Mouse (Mus musculus): ENCODE measurements around the gene Gja5. TPM values are rescaled to one million over a fixed set of nuclear protein-coding genes. Genes with fewer than 3 reads are reported as not detected.

Gja5 gene
- polyA plus RNA-seq, 1 experiment from 2014 or later: 3.1 TPM

DNA sequence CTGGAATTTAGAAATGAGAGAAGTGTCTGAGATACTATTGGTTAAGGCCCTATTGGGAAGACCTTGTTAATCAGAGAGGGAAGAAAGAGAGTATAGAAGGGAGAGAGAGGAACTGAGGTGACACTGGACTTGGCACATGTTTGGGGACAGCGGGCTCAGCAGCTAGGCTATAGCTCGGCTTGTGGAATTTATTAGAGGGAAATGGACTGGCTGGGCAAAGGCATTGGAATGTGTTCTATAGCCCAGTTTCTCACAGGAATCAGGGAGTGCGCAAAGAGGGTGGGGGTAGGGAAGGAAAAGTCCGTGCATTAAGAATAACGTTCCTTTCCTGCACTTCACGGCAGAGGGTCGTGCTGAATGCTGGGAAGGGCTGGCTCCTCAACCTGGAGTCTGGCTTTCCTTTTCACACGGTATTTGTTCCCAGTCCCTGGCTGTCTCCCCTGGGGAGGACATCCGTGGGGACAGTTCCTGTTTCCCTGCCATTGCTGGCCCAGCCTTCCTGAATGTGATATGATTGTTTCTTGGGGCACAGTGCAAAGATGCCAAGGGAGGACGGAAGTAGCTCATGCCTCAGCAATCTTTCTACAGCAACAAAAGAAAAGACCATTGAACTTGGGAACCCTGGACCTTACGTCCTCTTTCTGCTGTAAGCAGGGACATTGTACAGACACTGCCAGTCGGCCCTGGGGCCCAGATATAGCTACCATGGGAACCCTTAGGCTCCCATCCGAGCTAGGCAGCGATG lies 49.2 kb downstream of the Gja5 start:
- no peak overlapping the region for H3K4me2 ChIP-seq
- H3K9me3 ChIP-seq (ENCODE audit: control insufficient read depth, low read length): no peaks in the 10 kb centered on the region
- ATAC-seq (ENCODE audit: low FRiP score) (no peak), DNase-seq (ENCODE audit: low spot score, missing footprints) (no peak)
- no peak overlapping the region for H3K9ac ChIP-seq (ENCODE audit: low read length)
- no peaks in the 10 kb centered on the region for H3K4me1 ChIP-seq (ENCODE audit: control insufficient read depth, insufficient read depth, low read length)
- 63% methylated on average over 14 of the region's 14 CpGs for WGBS
- no peaks in the 10 kb centered on the region for H3K36me3 ChIP-seq (ENCODE audit: control insufficient read depth, insufficient read depth, low read length)
- no peaks in the 10 kb centered on the region for H3K27me3 ChIP-seq (ENCODE audit: control insufficient read depth, insufficient read depth, low read length)
- H3K27ac ChIP-seq (ENCODE audit: low read depth, low read length): no peak overlapping the region
- no peak overlapping the region for H3K4me3 ChIP-seq (ENCODE audit: low read depth, low read length)

DNA sequence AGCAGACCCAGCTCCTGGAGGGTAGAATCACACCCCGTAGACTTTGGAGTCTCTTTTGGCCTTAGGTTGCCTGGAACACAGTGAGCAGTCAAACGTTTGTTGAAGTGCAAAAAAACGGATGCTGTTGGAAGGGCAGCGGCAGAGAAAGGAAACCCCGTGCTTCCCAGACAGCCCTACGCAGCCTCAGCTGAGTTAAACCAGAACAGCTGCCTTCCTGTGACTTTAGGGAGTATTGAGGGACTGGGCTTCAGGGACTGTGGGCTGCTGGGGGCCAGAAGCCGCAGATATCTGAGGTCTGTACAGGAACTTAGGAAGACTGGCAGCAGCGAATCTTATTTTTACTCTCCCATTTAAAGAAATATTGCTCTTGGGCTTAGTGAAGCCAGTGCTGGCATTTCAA lies 56.1 kb downstream of the Gja5 start:
- ATAC-seq (ENCODE audit: low FRiP score) (no peak), DNase-seq (ENCODE audit: low spot score, missing footprints) (no peak)
- Histone ChIP-seq H3K4me2 (no peak overlapping the region), H3K4me3 (ENCODE audit: low read depth, low read length) (no peak overlapping the region), H3K27ac (ENCODE audit: low read depth, low read length) (no peak overlapping the region), H3K4me1 (ENCODE audit: control insufficient read depth, insufficient read depth, low read length) (peaks cover 5% of the 10 kb centered on the region; the same call in 1 of the 2 replicates), H3K9me3 (ENCODE audit: control insufficient read depth, low read length) (no peaks in the 10 kb centered on the region), H3K36me3 (ENCODE audit: control insufficient read depth, insufficient read depth, low read length) (no peaks in the 10 kb centered on the region), H3K9ac (ENCODE audit: low read length) (no peak overlapping the region), H3K27me3 (ENCODE audit: control insufficient read depth, insufficient read depth, low read length) (no peaks in the 10 kb centered on the region)
- WGBS: 58% methylated on average over 8 of the region's 8 CpGs

DNA sequence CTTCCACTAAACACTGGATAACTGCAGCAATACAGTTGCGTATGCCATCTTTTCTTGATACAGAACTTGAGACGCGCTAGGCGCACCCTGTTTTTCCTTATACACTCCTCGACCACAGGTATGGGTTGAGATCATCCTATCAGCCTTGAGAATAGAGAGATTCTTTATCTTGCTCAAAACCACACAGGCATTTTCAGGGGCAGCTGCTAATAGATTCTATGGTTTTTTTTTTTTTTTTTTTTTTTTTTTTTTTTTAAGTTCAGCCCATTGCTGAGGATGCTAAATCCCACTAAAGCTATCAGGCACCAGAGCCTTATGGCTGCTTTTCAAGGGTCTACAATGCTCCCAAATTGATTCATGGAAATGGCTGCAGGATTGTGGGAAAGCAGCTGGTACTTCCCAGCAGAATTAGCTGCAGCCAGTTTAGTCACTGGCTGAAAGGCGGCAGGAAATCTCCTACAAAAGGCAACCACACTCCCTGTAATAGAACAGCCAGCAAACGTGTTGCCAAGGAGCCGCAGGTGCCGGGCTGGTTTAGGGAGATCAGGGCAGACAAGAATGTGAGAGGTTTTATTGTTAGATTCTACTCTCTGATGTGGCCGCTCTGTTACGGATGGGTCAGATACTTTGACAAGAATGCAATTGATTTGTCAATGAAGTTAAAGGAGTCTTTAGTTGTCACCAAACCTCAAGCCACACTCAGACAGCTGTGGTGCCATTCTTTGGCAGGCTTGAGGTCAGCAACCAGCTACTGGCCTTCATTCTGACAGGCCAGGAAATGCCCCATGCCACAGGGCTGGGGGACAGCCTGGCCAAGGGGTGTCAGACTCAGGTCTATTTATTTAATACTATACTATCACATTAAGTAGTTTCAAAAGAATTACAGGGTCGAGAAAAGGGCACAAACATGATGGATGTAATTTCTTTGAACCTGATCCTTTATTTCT lies 58.9 kb downstream of the Gja5 start:
- Histone ChIP-seq H3K27me3 (ENCODE audit: control insufficient read depth, insufficient read depth, low read length) (no peaks in the 10 kb centered on the region), H3K4me1 (ENCODE audit: control insufficient read depth, insufficient read depth, low read length) (peaks cover 5% of the 10 kb centered on the region; the same call in 1 of the 2 replicates), H3K27ac (ENCODE audit: low read depth, low read length) (no peak overlapping the region), H3K9me3 (ENCODE audit: control insufficient read depth, low read length) (no peaks in the 10 kb centered on the region), H3K4me2 (no peak overlapping the region), H3K9ac (ENCODE audit: low read length) (no peak overlapping the region), H3K36me3 (ENCODE audit: control insufficient read depth, insufficient read depth, low read length) (no peaks in the 10 kb centered on the region), H3K4me3 (ENCODE audit: low read depth, low read length) (no peak overlapping the region)
- ATAC-seq (ENCODE audit: low FRiP score): peak; percentile 75
- 47% methylated on average over 12 of the region's 12 CpGs for WGBS
- peak; percentile 89 for DNase-seq (ENCODE audit: low spot score, missing footprints)

DNA sequence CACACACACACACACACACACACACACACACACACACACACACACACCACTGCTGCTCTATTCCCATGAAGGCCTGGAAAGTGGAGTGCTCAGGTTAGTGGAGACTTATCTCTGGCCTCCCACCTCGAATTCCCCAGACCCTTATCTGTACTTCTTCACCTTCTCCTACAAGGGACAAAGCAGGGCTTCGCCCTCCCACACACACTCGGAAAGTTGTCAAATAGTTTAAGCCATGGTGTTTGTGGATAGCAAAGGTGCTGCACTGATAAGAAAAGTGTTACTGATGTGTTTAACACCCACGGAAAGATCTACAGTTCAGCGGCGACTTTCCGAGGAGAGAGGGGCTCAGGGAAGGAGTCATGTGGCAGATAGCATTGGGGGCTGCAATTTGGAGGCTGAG lies 66.5 kb downstream of the Gja5 start:
- Histone ChIP-seq H3K27me3 (ENCODE audit: control insufficient read depth, insufficient read depth, low read length) (no peaks in the 10 kb centered on the region), H3K9ac (ENCODE audit: low read length) (no peak overlapping the region), H3K4me1 (ENCODE audit: control insufficient read depth, insufficient read depth, low read length) (no peaks in the 10 kb centered on the region), H3K9me3 (ENCODE audit: control insufficient read depth, low read length) (no peaks in the 10 kb centered on the region), H3K4me3 (ENCODE audit: low read depth, low read length) (no peak overlapping the region), H3K36me3 (ENCODE audit: control insufficient read depth, insufficient read depth, low read length) (no peaks in the 10 kb centered on the region), H3K4me2 (no peak overlapping the region), H3K27ac (ENCODE audit: low read depth, low read length) (no peak overlapping the region)
- 74% methylated on average over 7 of the region's 7 CpGs for WGBS
- DNase-seq (ENCODE audit: low spot score, missing footprints) (no peak), ATAC-seq (ENCODE audit: low FRiP score) (no peak)

DNA sequence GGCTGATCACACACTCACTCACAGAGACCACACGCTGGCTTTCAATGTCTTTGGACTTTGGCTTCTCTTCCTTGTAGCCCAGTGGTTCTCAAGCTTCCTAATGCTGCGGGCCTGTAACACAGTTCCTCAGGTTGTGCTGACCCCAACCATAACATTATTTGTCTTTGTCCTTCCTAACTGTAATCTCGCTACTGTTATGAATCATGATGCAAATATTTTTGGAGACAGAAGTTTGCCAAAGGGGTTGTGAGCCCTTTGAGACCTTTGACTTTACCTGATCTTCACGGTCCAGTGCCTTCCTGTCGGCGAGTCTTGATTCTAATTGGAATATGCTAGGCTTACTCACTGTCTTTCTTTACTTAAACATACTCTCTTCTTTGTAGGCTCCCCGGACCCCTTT lies 70.0 kb downstream of the Gja5 start:
- no peak overlapping the region for H3K9ac ChIP-seq (ENCODE audit: low read length)
- H3K27ac ChIP-seq (ENCODE audit: low read depth, low read length): no peak overlapping the region
- H3K4me2 ChIP-seq: no peak overlapping the region
- H3K36me3 ChIP-seq (ENCODE audit: control insufficient read depth, insufficient read depth, low read length): no peaks in the 10 kb centered on the region
- no peaks in the 10 kb centered on the region for H3K27me3 ChIP-seq (ENCODE audit: control insufficient read depth, insufficient read depth, low read length)
- H3K4me1 ChIP-seq (ENCODE audit: control insufficient read depth, insufficient read depth, low read length): no peaks in the 10 kb centered on the region
- H3K9me3 ChIP-seq (ENCODE audit: control insufficient read depth, low read length): no peaks in the 10 kb centered on the region
- WGBS: 80% methylated on average over 7 of the region's 7 CpGs
- DNase-seq (ENCODE audit: low spot score, missing footprints) (no peak), ATAC-seq (ENCODE audit: low FRiP score) (no peak)
- H3K4me3 ChIP-seq (ENCODE audit: low read depth, low read length): no peak overlapping the region

DNA sequence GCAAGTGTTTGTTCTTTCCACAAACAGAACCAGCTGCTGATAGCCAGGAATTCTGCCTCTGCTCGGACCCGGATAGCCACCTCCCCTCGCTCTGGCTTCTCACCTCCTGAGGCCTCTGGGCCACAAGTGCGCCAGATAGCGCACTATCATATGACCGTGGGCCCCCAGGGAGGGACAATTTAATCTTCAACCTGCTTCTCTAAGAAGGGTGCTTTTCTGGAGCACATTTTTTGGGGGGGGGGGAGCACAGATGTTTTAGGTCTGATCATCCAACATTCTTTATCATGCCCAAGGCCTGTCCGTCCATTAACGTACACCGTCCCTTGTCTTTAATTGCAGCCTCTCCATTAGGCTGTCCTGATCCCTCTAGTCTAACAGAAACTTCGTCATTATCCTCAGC lies 71.1 kb downstream of the Gja5 start:
- Histone ChIP-seq H3K9me3 (ENCODE audit: control insufficient read depth, low read length) (no peaks in the 10 kb centered on the region), H3K27ac (ENCODE audit: low read depth, low read length) (no peak overlapping the region), H3K27me3 (ENCODE audit: control insufficient read depth, insufficient read depth, low read length) (no peaks in the 10 kb centered on the region), H3K4me1 (ENCODE audit: control insufficient read depth, insufficient read depth, low read length) (no peaks in the 10 kb centered on the region), H3K4me3 (ENCODE audit: low read depth, low read length) (no peak overlapping the region), H3K9ac (ENCODE audit: low read length) (no peak overlapping the region), H3K4me2 (no peak overlapping the region), H3K36me3 (ENCODE audit: control insufficient read depth, insufficient read depth, low read length) (no peaks in the 10 kb centered on the region)
- ATAC-seq (ENCODE audit: low FRiP score): no peak
- 90% methylated on average over 10 of the region's 10 CpGs for WGBS
- DNase-seq (ENCODE audit: low spot score, missing footprints): peak; percentile 51

DNA sequence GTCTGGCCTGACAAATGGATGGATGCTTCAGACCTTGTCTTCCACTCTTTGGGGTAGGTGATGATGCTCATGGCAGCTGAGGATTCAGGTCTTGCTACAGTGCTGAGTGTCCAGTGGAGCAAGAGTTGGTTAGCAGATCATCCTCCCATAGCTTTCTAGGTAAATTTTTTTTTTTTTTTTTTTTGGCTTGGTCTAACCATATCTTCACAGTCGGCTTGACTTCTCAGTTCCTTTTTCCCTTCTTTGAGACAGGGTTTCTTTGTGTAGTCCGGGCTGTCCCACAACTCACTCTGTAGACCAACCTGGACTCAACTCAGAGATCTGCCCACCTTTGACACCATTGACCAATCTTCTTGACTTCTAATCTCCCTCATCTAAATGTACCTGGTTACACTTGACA lies 73.0 kb downstream of the Gja5 start:
- H3K9me3 ChIP-seq (ENCODE audit: control insufficient read depth, low read length): no peaks in the 10 kb centered on the region
- H3K27ac ChIP-seq (ENCODE audit: low read depth, low read length): no peak overlapping the region
- WGBS: 91% methylated on average over 2 of the region's 2 CpGs
- no peaks in the 10 kb centered on the region for H3K27me3 ChIP-seq (ENCODE audit: control insufficient read depth, insufficient read depth, low read length)
- no peaks in the 10 kb centered on the region for H3K36me3 ChIP-seq (ENCODE audit: control insufficient read depth, insufficient read depth, low read length)
- no peak overlapping the region for H3K9ac ChIP-seq (ENCODE audit: low read length)
- no peak overlapping the region for H3K4me2 ChIP-seq
- no peak overlapping the region for H3K4me3 ChIP-seq (ENCODE audit: low read depth, low read length)
- DNase-seq (ENCODE audit: low spot score, missing footprints) (no peak), ATAC-seq (ENCODE audit: low FRiP score) (no peak)
- H3K4me1 ChIP-seq (ENCODE audit: control insufficient read depth, insufficient read depth, low read length): no peaks in the 10 kb centered on the region

DNA sequence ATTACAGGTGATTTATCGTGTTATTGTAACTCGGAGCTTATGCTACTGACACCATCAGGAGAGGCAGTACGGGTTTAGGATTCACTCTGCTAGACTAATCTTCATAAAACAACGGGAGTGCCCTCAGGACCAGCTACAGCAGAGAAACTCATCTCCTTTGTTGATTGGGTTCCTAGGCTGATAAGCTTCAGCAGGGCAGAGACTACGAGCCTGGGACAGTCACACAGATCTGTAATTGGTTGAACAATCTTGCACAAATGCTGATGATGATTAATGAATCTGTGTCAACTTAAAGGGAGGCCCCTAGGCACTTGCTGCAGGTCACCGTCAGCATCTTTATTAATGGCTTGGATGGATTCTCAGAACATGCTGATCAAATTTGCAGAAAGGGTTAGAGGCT lies 74.0 kb downstream of the Gja5 start:
- WGBS: 75% methylated on average over 6 of the region's 6 CpGs
- Histone ChIP-seq H3K4me2 (no peak overlapping the region), H3K4me1 (ENCODE audit: control insufficient read depth, insufficient read depth, low read length) (no peaks in the 10 kb centered on the region), H3K27ac (ENCODE audit: low read depth, low read length) (no peak overlapping the region), H3K4me3 (ENCODE audit: low read depth, low read length) (no peak overlapping the region), H3K9ac (ENCODE audit: low read length) (no peak overlapping the region), H3K27me3 (ENCODE audit: control insufficient read depth, insufficient read depth, low read length) (no peaks in the 10 kb centered on the region), H3K36me3 (ENCODE audit: control insufficient read depth, insufficient read depth, low read length) (no peaks in the 10 kb centered on the region), H3K9me3 (ENCODE audit: control insufficient read depth, low read length) (no peaks in the 10 kb centered on the region)
- ATAC-seq (ENCODE audit: low FRiP score) (no peak), DNase-seq (ENCODE audit: low spot score, missing footprints) (no peak)

DNA sequence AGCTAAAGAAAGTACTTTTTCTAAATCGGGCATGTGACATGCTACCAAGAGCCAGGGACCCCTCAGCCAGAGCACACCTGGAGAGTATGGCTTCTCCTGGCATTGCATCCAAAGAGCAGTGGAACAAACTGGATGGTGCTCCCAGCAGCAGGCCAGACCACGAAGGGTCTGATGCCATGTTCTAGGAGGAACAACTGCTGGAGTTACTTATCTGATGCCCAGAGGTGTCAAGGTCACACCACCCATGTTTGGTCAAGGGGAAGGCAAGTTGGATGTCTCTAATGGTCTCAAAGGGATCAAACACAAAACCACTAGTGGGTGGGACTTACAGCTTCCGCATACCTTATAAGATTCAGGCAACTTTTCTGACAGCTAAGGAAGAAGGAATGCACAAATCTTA lies 74.5 kb downstream of the Gja5 start:
- Histone ChIP-seq H3K4me1 (ENCODE audit: control insufficient read depth, insufficient read depth, low read length) (no peaks in the 10 kb centered on the region), H3K4me3 (ENCODE audit: low read depth, low read length) (no peak overlapping the region), H3K36me3 (ENCODE audit: control insufficient read depth, insufficient read depth, low read length) (no peaks in the 10 kb centered on the region), H3K27ac (ENCODE audit: low read depth, low read length) (no peak overlapping the region), H3K9ac (ENCODE audit: low read length) (no peak overlapping the region), H3K27me3 (ENCODE audit: control insufficient read depth, insufficient read depth, low read length) (no peaks in the 10 kb centered on the region), H3K9me3 (ENCODE audit: control insufficient read depth, low read length) (no peaks in the 10 kb centered on the region), H3K4me2 (no peak overlapping the region)
- no peak for ATAC-seq (ENCODE audit: low FRiP score)
- 83% methylated on average over 3 of the region's 3 CpGs for WGBS
- no peak for DNase-seq (ENCODE audit: low spot score, missing footprints)

All from midbrain, embryonic 11.5 days (tissue).